Mouse (Mus musculus) hindlimb bud, embryonic 11.5 days (tissue): ENCODE results near the gene Prr15l.

Experiments used
- DNase-seq: peaks from one replicate; pipeline ENCODE4 v3.0.0-alpha.2; 2012; ENCODE audit warnings: low read depth, low spot score; ENCODE audit errors: extremely low spot score

Prr15l gene

DNA sequence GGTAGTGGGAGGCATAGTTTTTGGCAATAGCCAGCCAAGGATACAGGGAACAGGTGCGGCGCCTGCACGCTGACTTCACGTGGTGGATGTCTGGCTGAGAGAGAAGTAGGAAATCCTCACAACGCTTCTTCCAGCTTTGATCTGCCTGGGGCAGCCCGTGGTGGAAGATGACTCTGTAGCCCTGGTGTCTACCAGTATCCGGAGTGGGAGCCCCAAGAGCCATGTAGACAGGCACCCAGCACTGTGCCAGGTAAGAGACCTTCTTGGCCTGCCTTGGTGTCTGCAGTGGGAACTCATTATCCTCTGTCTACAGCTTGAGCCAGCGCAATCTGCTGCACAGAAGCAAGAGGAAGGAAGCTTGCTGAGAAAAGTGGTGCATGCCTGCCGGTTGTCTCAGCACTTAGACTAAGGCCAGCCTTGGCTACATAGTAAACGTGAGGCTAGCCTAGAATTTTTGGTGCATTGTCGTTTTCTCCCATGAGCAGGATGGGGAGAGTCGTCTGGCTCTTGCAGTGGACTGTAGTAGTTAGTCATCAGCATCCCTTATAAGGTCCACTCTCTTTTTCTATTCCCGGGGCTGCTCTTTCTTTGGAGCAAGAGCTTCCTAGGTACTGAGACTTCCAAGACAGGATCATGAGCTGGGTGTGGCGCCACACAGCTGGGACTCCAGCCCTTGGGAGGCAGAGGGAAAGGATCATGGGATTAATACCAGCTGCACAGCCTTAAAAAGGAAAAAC lies 17.1 kb downstream of the Prr15l start:
- DNase-seq = no peak

DNA sequence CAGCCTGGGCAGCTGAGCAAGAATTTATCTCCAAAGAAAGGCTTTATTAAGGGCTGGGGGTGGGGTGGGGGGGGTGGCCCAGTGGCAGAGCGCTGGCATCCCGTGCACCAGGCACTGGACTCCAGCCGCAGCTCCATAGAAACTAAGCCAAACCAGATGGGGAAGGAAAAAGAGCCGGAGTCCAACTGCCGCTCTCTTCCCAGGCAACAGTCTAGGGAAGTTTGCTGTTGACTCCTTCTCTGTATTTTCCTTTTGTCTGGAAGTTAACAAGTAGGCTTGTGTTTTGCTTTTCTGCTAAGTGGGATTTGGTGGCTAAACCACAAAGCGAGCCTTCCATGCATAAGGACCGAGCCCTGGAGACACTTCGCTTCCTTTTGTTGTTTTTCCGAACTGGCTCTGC lies 18.6 kb downstream of the Prr15l start:
- no peak for DNase-seq

DNA sequence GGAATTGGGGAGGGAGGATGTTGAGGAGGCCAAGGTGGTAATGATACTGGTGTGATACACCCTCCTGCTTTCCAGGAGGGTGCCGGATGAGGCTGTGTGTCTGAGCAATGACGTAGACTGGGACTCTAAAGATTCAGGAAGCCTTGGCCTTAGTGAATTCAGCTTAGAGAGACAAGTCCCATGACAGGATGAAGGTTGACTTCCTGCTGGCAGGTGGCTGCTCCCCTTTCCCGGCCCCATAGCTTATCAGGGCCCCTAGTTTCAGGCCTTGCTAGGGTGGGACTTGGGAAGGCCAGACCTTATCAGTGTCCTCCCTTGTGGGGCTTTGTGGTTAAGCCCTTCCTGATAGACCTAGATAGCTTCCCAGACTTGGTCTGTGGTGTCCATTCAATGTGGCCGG lies 19.9 kb downstream of the Prr15l start:
- DNase-seq = no peak

DNA sequence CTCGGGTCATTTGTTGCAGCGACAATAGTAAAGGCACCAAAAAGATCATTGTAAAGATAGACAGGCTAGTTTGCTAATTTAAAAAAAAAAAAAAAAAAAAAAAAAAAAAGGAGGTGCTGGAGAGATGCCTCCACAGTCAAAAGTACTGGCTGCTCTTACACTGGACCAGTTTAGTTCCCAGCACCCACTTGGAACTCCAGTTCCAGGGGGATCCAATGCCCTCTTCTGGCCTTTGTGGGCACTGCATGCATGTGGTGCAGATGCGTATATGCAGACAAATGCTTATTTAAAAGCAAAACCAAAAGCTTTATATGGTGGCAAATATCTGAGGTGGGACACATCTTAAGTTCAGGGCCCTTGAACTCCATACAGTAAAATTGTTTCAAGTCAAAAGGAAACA lies 22.9 kb downstream of the Prr15l start:
- no peak for DNase-seq

DNA sequence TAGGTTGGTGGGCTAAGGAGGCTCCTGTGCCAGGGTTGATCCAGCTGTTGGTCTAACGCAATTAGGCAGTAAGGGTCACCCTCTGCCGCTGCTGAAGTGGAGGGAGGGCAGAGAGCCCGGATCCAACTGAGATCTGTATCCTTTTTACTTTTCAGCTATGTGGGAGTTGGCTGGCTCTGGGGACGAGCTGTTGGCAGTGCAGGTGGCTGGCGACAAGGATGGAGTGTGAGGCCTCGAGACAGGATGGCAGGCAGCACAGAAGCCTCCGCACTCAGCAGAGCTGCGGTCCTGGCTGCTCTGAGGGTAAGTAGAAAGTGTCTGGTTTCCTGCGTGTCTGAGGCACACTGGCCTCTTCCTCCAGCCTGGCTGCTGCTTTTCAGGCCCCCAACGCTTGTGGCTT lies 24.5 kb downstream of the Prr15l start:
- no peak for DNase-seq

DNA sequence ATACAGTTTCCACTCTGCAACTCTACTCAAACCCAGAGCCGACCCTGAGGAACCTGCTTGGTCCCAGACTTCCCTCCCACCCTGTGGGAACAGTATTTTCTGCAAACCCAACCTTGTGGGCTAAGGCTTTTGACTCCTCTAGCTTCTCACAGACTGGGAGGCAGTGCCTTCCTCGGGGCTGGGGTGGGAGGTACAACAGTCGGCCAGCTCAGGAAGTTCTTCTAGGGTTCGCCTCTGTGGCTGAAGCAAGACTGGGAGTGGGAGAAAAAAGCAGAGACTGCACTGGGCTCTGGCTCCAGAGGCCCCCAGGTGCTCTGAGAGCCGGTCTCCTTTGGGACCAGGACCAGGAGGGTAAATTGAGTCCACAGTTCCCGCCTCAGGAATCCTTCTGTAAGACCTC lies 25.0 kb downstream of the Prr15l start:
- DNase-seq = no peak

DNA sequence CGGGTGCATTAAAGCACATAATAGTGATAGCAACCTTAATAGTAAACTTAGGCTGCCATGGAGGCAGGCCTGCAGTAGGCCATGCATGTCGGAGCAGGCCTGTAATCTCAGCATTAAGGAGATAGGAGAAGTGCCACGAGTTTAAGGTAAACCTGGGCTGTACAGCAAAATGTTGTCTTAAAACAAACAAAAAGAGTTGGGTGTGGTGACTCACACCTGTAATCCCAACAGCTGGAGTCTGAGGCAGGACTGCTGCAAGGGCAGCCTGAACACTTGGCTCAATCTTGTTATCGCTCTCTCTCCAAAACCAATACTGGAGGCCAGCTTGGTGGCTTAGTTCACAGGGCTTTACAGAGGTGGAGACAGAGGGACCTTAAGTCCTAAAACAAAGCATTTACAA lies 27.2 kb downstream of the Prr15l start:
- DNase-seq = no peak

DNA sequence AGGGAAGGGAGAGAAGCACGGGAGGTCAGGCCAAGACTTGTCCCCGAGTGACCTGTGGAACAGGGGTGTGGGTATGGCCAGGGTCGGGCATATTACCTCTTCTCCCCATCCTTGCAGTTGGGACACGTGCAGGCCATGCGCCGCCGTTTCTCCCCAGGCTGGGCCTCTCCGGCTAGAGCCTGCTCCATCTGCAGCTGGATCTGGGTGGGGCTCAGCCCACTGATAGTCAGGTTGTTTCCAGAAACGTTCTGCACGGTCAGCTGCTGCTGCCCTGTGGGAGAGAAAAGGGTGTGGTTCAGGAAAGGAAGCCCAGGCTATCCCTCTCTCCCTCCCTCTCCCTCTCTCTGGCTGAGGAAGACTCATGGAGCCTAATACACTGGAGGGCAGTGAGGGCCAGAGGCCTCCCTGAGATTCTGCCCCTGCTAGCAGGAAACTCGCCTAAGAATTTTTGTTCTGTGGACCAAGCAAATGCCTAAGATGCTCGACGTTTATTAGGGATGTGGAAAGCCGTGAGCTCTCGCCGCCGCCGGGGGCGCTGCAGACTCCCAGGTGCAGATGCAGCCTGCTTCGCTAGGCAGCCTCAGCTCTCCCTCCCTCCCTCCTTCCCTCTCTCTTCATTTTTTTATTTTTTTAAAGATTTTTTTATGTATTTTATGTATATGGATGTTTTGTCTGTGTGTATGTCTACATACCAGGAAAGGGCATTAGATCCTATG lies 28.3 kb downstream of the Prr15l start:
- no peak for DNase-seq

DNA sequence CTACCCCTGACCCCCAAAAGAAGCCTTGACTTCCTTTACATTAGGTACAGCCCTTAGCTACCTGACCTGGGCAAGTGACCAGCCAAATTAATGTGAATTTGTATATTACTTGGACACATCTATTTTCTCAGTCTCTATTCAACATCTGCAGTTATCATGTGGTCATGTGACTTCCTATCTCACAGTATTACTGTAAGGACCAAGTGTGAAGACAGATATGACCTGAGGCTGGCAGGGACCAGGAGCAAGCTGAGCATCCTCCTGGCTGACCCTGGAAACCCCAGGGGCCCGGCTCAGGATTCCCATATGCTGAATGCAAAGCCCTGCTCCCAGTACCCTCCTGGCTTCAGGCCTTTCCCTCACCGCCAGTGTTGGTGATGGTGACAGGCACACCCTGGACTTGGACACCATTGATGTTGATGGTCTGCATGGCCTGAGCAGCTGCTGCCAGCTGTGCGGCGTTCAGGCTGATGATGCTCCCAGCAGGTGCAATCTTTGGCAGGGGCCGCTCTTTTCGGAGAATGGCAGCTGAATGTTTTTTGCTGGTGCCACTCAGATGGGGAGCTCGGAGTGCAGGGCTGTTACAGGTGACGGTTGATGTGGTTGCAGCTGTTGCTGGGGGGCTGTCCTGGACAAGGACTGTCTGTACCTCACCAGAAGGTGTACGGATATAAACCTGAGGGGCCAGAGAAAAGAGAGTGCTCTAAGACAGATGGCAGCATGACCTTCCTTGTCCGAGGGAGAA lies 29.3 kb downstream of the Prr15l start:
- DNase-seq = no peak

DNA sequence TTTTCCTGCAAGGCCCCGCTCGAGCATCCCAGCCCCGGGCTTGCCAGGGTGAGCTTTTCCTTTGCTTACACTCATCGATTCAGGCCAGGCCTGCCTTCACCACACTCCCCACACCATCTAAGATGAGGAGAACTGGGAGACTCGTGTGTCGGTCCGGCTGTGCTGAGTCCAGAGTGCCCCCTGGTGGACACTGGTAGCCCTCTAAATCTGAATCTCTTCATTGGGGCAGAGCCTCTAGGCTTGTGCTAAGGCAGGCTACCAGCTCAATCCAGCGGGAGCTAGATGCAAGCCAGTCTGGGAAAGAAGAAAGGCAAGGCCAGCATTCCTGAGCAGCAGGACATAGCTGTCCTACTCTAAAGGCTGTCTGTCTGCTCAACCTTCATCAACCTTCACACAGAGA lies 35.7 kb downstream of the Prr15l start:
- DNase-seq = no peak

DNA sequence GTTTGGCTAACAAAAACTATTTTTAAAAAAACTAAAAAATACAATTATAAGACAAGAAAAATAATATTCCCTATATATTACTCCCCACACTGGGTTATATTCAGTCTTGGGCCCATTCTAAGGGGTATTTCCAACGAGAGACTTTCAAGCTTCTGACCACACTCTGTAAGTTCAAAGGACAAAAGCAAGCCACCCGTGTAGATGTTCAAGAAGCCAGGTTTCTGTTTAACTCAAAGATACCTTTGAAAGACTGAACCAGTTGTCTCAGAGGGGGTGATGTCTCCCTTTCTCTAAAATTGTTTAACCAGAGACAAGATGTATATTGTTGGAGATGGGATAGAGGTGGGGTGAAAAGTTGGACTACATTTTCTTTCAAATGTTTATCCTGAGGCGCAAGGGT lies 38.3 kb downstream of the Prr15l start:
- no peak for DNase-seq

DNA sequence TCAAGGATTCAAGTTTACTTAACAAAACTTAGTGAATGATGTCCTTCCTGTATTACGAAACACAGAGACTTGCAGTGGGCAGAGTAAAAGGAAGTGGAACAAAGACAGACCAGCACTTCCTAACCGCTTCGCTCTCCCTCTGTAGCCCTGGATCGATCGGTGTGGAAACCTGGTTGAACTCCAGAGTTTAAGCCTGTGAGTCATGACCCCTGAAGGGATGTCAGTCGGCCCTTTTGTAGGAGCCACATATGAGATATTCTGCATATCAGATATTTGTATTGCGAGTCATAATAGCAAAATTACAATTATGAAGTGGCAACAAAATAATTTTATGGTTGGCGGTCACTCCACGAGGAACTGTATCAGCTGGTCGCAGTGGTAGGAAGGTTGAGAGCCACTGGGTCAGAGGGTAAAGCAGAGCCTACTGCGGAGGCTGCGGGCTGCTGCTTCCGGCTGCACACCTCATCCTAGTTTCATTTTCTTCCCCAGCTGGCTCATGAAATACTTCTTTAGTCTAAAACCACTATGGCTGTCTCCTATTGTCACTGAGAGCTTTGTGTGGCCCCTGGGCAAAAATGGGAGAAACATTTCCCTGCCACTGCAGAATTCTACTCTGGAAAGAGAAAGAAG lies 39.1 kb downstream of the Prr15l start:
- DNase-seq = no peak

DNA sequence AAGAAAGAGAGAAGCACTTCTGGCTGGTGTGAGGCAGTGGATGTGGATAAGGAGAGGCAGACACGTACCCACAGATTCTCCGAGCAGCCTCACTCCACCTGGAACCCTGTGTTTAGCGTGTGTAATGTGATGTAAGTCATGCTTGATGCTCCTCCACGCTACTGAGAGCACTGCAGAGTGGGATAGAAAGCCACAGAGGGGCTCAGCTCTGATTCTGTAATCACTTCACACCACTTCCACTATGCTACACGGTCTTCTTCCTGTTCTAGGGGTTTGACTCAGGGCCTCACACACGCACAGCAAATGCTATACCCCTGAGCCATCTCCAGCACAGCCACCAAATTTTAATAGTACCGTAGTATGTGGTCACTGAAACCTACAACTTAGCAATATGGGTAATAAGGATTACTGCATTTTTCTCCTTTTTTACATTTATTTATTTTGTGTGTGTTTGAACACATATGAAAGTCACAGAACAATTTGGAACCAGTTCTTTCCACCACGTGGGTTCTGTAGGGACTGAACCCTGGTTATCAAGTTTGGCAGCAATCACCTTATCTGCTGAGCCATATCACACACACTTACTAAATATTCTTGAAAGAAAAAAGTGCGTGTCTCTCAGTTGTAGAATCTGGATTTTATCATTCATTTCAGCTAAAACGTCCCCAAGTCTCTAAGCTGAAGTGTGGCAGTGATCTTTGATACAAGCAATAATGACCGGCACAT lies 39.8 kb downstream of the Prr15l start:
- DNase-seq = no peak

DNA sequence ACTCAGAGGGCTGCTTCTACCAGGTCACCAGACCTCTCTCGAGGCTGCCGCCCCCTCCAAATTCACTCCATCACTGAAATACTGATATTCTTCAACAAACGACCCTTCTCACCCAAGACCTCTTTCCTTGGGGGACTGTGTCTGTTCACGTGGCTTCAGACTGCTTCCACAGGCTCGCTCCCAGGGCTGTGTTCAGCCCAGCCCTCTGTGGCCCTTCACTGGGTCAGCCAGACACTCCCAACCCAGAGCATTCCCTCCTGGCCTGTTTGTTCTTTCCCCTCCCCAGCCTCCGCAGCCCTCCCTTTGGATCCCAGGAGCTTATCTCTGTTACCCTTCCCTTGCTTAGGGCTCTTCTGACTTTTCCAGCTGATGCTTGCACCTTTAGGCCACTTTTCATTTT lies 40.6 kb downstream of the Prr15l start:
- DNase-seq = no peak

DNA sequence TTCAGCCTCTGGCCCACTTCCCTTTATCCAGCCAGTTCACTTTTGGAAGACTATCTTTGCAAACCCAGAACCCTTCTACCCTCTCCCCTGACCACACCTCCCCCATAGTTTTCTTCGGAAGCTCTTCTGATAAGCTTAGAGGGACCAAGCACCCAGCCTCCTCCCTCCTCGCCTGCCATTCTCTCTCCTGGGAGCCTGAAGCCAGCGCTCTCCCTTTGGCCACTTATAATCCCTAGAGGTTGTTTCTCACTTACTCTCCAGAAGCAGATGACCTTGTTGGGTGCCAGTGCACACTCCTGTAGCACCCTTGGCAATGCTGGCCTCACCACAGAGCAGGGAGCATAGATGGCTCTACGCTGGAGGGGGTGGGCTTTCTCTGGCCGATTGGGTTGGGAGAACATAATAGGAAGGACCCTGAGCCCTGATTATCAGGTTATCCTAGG lies 41.4 kb downstream of the Prr15l start:
- no peak for DNase-seq

DNA sequence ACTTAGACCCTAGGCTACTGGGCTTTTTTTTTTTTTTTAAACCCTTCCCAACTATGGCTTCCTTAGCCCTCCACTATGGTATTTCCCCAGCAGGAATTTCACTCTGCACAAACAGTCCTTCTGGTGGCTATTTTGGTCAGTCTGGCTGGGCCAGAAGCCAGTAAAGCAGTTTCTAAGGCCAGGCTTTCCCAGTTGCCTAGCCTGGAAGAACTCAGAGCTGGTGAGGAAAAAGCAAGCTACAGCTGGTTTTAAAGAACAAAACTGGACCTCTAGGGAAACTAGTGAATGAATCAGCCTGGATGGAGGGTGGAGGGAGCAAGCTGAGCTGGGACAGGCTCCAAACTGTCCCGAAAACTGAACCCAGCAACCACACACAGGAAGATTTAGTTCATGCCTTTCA lies 41.8 kb downstream of the Prr15l start:
- no peak for DNase-seq

DNA sequence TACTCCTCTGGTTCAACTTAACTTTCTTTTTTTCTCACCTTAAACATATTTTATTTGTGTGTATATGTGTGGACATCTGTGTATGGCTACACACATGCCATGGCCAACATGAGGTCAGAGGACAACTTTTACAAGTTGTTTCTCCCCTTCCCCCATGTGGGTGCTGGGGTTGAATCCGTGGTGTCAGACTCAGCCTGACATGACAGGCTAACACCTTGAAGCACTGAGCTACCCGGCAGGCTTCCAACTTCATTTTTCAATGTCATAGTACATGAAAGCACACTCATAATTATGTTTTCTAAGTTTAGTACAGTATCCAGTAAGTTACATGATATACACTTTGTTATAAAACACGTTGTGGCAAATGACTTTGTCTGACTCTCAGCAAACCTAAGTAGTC lies 42.4 kb downstream of the Prr15l start:
- no peak for DNase-seq

DNA sequence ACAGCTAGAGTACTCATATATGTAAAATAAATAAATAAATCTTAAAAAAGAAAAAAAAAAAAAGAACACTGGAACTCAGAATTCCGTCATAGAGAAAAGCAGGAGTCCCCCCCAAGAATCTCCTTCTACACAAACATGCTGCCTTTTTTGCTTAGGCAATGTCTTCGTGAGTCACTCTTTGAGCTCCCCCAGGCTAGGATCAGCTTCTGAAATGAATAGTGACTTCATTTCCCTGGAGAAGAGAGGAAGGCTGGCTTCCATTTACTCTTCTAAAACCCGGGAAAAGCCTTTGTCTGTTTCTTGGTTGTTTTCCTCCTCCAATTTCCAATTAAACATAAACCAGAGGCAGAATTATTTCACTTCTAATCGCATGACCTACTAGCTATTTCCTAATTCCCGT lies 45.0 kb downstream of the Prr15l start:
- DNase-seq = no peak

DNA sequence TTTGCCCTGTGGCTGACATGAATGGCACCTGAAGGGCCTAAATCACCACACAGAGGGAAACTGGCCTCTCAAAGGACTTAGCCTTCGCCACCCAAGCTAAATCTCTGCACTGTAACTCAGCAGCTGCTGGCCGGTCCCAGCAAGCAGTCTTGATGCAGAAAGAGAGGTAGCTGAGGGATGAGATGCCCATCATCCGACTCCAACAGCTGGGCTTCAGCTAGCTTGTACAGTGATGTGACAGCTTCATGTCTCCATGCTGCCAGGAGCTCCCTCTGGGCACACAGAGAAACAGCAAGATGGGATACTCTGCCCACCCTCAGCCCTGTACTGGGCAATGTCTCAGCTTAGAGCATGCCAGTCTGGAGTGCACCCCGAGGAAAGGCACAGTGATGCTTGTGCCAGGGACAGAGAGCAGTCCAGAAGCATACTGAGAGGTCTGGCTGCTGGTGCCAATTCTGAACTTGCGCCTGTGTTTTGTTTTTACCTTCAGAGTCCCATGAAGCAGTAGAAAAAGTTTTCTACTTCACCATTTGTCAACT lies 45.6 kb downstream of the Prr15l start:
- DNase-seq = no peak

DNA sequence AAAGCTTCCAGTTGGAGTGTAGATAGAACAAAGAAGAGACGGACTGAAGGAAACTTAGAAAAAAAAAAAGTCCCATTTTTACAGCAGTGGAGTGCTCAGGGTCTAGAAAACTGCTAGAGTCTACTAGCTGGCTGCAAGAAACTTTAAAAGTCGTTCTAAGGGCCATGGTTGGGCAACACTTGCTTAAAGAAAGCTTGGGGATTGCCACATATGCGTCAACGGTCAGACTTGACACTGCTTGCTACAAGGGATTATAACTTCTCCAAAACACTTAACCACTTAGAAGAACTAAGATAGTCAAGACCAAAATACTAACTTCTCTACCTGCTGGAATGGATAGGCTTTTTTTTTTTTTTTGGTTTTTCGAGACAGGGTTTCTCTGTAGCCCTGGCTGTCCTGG lies 46.9 kb downstream of the Prr15l start:
- DNase-seq = no peak
